Mouse (Mus musculus): Measurements from ENCODE around the gene Rnaset2a. TPM values are rescaled to one million over a fixed set of nuclear protein-coding genes. Genes with fewer than 3 reads are reported as not detected.
"Not testable (repeated sequence)": the region's sequence is repeated elsewhere in the genome, so short reads cannot be mapped to it uniquely, and the experiment has no call there.

The Rnaset2a gene
- total and polyA plus RNA-seq, 2 experiments from 2014 or later = 12.6 to 16.8 TPM

DNA sequence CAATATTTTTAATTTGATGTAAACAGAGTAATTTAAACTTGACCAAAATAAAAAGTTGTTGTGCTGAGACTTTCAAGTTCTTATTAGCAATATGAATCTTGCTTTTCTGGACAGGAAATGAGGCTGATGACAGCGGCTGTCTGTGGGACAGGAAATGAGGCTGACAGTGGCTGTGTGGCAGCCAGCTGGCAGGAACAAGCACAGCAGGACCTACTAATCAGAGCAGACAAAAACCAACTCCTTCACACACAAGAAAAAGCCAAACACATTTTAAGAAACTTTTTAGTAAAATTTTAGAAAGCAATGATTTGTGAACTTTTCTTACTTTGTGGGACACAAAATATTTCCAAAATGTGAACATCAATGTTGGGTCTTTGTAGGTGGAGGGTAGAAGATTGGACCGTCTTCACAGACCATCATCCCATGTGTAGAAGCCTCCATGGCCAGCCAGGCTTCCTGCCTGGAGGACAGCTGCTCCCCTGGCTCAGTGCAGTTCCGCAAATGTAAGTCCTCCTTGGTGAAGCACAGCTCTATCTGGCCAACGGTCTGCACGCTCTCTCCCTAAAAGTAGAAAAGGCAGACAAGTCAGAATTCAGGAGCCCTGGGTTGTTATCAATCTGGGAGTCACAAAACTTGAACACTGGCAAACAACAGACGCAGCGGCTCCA, 19.4 kb downstream of the Rnaset2a start:
- not testable (repeated sequence) for H3K4me3 ChIP-seq (ENCODE audit: low read depth, low read length); H3K9me3 ChIP-seq (ENCODE audit: low read length); H3K27ac ChIP-seq (ENCODE audit: low read depth, low read length); H3K9ac ChIP-seq; H3K27me3 ChIP-seq (ENCODE audit: insufficient read depth, low read length); DNase-seq; H3K4me2 ChIP-seq (ENCODE audit: low read depth); ATAC-seq; H3K36me3 ChIP-seq (ENCODE audit: insufficient read depth); H3K4me1 ChIP-seq (ENCODE audit: insufficient read depth)
- 80% methylated on average over 1 of the region's 7 CpGs for WGBS

DNA sequence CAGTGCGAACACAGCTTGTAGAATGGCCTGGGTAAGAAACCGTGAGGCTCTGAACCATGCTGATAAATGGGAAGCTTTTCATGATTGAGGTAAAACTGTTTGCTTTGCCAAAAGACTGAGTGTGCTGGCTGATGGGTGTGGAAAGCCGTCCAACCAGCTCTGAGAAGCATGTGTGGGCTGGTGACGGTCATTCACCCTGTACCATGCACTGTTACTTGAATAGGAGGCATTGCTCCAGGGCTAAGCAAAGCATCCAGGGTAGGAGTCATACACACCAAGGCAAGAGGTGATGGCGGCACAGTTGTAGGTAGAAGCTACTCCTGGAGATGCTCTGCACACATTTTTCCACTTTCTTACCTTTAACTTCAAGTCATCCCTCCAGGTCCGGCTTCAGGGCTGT, 23.3 kb downstream of the Rnaset2a start:
- H3K27ac ChIP-seq (ENCODE audit: low read depth, low read length); ATAC-seq; DNase-seq; H3K4me1 ChIP-seq (ENCODE audit: insufficient read depth); H3K36me3 ChIP-seq (ENCODE audit: insufficient read depth); H3K4me2 ChIP-seq (ENCODE audit: low read depth); H3K9ac ChIP-seq; H3K4me3 ChIP-seq (ENCODE audit: low read depth, low read length); H3K27me3 ChIP-seq (ENCODE audit: insufficient read depth, low read length); H3K9me3 ChIP-seq (ENCODE audit: low read length): not testable (repeated sequence)
- 92% methylated on average over 2 of the region's 6 CpGs for WGBS

DNA sequence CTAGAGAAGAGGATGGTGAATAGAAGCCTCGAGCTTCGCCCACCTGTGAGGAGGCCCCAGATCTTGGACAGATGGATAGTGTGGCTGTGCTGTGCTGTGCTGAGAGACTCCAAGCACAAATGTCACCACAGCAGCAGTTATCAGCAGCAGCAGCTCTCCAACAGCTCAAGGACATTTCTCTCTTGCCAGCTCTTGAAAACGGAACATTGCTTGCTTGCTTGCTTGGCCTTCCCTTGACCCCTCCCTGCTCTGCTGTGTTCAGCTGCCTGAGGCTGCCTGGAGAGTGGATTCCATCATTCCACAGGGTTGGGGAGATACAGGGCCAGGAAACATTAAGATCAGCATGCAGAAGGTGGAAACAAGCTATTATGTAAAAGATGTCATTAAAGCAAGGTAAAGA, 24.9 kb downstream of the Rnaset2a start:
- WGBS = no CpG with 5 or more reads among the region's 3 CpGs
- H3K27ac ChIP-seq (ENCODE audit: low read depth, low read length); H3K9me3 ChIP-seq (ENCODE audit: low read length); H3K4me3 ChIP-seq (ENCODE audit: low read depth, low read length); H3K9ac ChIP-seq; H3K4me2 ChIP-seq (ENCODE audit: low read depth); H3K27me3 ChIP-seq (ENCODE audit: insufficient read depth, low read length); DNase-seq; H3K4me1 ChIP-seq (ENCODE audit: insufficient read depth); H3K36me3 ChIP-seq (ENCODE audit: insufficient read depth); ATAC-seq: not testable (repeated sequence)

DNA sequence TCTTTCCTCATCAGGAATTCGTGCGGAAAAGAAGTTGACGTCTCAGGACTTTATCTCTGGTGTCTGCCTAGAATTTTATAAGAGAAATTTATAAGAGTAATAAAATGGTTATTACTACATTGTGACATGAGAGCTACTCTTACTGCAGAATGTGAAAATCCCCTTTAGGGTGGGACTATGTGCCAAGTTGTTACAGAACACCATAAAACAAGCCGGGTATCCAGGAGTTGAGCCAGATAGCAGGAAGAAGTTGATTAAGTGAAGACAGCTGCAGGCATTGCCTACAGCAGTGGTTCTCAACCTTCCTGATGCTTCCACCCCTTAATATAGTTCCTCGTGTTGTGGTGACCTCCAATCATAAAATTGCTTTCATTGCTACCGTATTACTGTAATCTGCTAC, 31.0 kb downstream of the Rnaset2a start:
- not testable (repeated sequence) for H3K4me3 ChIP-seq (ENCODE audit: low read depth, low read length); H3K9ac ChIP-seq; H3K9me3 ChIP-seq (ENCODE audit: low read length); H3K27me3 ChIP-seq (ENCODE audit: insufficient read depth, low read length); H3K27ac ChIP-seq (ENCODE audit: low read depth, low read length); H3K4me2 ChIP-seq (ENCODE audit: low read depth); DNase-seq; H3K36me3 ChIP-seq (ENCODE audit: insufficient read depth); ATAC-seq; H3K4me1 ChIP-seq (ENCODE audit: insufficient read depth)
- WGBS = no CpG with 5 or more reads among the region's 6 CpGs

DNA sequence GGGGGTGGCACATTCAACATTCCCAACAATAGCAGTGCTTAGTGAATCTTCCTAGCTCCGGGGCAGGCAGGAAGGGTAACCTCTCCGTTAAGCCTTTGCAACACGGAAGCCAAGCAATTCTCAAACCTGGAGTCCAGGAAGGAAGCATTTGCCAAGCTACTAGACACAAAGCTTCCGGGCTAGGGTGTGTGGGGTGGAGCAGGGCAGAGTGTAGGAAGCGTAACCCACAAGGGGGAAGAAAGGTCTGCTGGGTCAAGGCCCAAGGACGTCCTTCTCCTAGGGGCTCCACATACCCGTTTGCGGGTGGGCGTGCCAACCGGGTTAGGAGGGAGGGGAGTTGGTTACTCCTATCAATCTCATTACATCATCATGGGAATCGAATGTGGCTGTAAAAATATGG, 31.5 kb downstream of the Rnaset2a start:
- H3K4me2 ChIP-seq (ENCODE audit: low read depth); H3K27ac ChIP-seq (ENCODE audit: low read depth, low read length); H3K4me1 ChIP-seq (ENCODE audit: insufficient read depth); ATAC-seq; DNase-seq; H3K9ac ChIP-seq; H3K36me3 ChIP-seq (ENCODE audit: insufficient read depth); H3K4me3 ChIP-seq (ENCODE audit: low read depth, low read length); H3K9me3 ChIP-seq (ENCODE audit: low read length); H3K27me3 ChIP-seq (ENCODE audit: insufficient read depth, low read length): not testable (repeated sequence)
- WGBS = 78% methylated on average over 5 of the region's 11 CpGs

DNA sequence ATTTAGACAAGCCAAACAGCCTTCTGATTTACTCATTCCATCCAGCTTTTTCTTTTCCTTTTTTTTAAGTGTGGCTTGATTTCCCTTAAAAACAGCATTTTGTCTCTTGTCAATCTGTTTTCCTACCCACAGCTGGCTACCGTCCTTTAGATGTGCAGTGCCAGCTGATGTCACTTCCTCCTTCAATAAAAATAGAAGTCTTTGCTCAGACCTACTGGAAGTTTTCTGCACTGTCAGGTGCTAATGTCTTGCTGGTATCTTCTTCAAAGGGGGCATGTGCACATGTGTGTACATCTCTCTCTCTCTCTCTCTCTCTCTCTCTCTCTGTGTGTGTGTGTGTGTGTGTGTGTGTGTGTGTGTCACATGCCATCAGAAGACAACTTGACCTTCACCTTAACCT, 35.7 kb downstream of the Rnaset2a start:
- ATAC-seq; H3K27me3 ChIP-seq (ENCODE audit: insufficient read depth, low read length); H3K4me3 ChIP-seq (ENCODE audit: low read depth, low read length); H3K4me1 ChIP-seq (ENCODE audit: insufficient read depth); H3K9ac ChIP-seq; H3K9me3 ChIP-seq (ENCODE audit: low read length); DNase-seq; H3K36me3 ChIP-seq (ENCODE audit: insufficient read depth); H3K4me2 ChIP-seq (ENCODE audit: low read depth); H3K27ac ChIP-seq (ENCODE audit: low read depth, low read length): not testable (repeated sequence)
- WGBS = no CpG with 5 or more reads among the region's 1 CpGs

DNA sequence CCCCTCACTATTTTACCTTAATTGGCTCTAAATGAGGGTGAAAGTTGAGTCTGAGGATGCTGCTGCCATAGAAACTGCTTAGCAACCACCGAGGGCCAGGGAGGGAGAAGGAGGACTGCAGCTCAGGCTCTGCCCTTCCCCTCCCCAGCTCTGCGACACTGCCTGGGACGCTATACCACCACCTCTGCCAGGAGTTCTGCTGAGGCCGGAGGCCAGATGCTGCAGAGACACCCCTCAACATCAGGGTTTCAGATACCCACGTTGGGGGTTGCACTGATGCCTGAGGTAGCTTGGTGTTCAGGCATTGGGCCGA, 46.6 kb downstream of the Rnaset2a start:
- not testable (repeated sequence) for H3K4me3 ChIP-seq (ENCODE audit: low read depth, low read length); ATAC-seq; H3K4me1 ChIP-seq (ENCODE audit: insufficient read depth); H3K27me3 ChIP-seq (ENCODE audit: insufficient read depth, low read length); DNase-seq; H3K9me3 ChIP-seq (ENCODE audit: low read length); H3K36me3 ChIP-seq (ENCODE audit: insufficient read depth); H3K27ac ChIP-seq (ENCODE audit: low read depth, low read length); H3K4me2 ChIP-seq (ENCODE audit: low read depth); H3K9ac ChIP-seq
- 22% methylated on average over 3 of the region's 6 CpGs for WGBS

DNA sequence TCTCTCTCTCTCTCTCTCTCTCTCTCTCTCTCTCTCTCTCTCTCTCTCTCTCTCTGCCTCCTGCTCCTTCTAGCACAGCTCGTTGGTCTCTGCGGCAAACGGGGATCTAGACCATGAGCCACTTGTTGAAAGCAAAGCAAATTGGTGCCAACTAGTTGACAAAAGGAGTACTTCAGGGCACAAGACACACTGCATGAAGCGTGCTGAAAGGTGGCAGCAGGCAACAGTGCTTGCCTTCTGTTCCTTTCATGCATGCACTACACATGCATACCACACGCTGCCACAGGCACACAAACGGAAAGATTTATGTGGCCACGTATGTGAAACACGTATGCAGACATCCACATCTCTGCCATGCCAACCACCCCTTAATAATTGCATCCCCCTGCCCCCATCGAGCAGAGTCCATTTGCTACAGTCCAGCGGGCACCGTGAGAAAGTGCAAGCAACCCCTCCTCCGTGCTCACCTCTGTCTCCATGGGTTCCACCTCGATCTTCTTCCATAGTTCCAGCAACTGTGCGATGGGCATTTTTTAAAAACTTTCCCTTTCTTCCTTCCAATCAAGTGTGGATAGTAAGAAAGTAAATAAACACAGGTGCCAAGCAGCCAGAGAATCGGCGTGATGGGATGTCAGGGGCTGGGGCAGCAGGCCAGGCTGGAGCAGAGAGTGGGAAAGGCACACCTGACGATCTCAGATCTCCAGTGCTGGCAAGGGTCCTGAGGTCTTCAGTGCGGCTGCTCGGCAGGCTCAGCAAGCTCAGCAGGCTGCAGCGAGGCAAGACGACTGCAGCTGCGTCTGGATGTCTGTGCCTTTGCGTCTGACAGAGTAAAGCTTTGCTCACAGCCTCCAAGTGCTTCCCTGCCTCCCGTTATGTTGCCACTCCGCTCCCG, 47.2 kb downstream of the Rnaset2a start:
- not testable (repeated sequence) for H3K9me3 ChIP-seq (ENCODE audit: low read length); H3K36me3 ChIP-seq (ENCODE audit: insufficient read depth); H3K27me3 ChIP-seq (ENCODE audit: insufficient read depth, low read length); H3K4me2 ChIP-seq (ENCODE audit: low read depth); H3K27ac ChIP-seq (ENCODE audit: low read depth, low read length); DNase-seq; H3K9ac ChIP-seq; H3K4me1 ChIP-seq (ENCODE audit: insufficient read depth); H3K4me3 ChIP-seq (ENCODE audit: low read depth, low read length)
- 13% methylated on average over 7 of the region's 26 CpGs for WGBS
- ATAC-seq = peak; percentile 93

DNA sequence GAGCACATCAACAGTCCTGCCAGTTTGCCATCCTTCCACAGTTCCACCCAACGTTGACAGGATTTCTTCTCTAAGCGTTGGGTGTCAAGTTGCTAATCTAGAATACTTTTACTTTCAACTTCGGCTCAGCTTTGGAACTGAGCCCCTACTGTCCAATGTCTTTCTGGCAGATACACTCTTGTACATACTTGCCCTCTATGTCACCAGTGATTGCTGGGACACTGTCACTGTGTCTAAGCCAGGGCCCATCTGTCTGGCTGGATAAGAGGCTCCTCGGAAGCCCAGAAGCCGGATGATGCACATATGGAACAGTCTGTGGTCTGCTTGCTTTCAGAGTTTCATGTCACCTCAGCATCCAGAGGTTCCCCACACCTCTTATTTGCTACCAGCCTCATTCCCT, 51.7 kb downstream of the Rnaset2a start:
- H3K4me2 ChIP-seq (ENCODE audit: low read depth); H3K27ac ChIP-seq (ENCODE audit: low read depth, low read length); ATAC-seq; H3K9me3 ChIP-seq (ENCODE audit: low read length); H3K4me1 ChIP-seq (ENCODE audit: insufficient read depth); H3K4me3 ChIP-seq (ENCODE audit: low read depth, low read length); H3K9ac ChIP-seq; DNase-seq; H3K27me3 ChIP-seq (ENCODE audit: insufficient read depth, low read length); H3K36me3 ChIP-seq (ENCODE audit: insufficient read depth): not testable (repeated sequence)
- 68% methylated on average over 3 of the region's 5 CpGs for WGBS

DNA sequence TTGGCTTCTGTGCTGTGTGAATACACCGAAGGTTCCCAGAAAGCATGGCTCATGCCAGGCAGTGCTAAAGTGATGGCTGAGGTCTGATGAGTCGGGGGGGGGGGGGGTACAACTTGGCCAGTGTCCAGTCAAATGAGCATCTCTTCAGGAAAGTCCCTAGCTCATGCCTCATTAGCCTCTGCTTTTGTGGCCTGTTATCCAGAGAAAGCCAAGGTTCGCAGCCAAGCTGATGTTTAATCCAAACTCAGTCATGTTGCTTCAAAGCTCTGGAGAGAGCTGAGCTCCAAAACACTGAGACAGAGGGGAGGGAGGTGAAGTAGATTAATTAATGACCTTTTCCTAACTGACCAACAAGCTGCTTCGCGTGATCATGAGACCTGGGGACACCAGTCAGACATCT, 52.2 kb downstream of the Rnaset2a start:
- not testable (repeated sequence) for H3K4me2 ChIP-seq (ENCODE audit: low read depth); DNase-seq; ATAC-seq; H3K27ac ChIP-seq (ENCODE audit: low read depth, low read length); H3K4me1 ChIP-seq (ENCODE audit: insufficient read depth); H3K4me3 ChIP-seq (ENCODE audit: low read depth, low read length); H3K9ac ChIP-seq; H3K36me3 ChIP-seq (ENCODE audit: insufficient read depth); H3K9me3 ChIP-seq (ENCODE audit: low read length); H3K27me3 ChIP-seq (ENCODE audit: insufficient read depth, low read length)
- WGBS = 44% methylated on average over 3 of the region's 5 CpGs

Data from forebrain, postnatal 0 days (tissue).